Mouse (Mus musculus): Measurements from ENCODE around the gene Cep112.

GRCm38 (mm10) chr11:108889121-108889520 lies 464.1 kb downstream of the Cep112 start:
- TF ChIP-seq TAL1 (IDR thresholded peaks at IDR 0.05; ENCODE audit: low read length): no peak
- no peak for TF ChIP-seq GATA1 (IDR thresholded peaks at IDR 0.05; ENCODE audit: low read length)

Data from erythroblast, embryonic 14.5 days (primary cell).